Mouse (Mus musculus): ENCODE measurements around the gene Msx1. TPM values are rescaled to one million over a fixed set of nuclear protein-coding genes. Genes with fewer than 3 reads are reported as not detected.

Gene Msx1
- polyA plus RNA-seq (2015; fragmentation: Nextera tagmentation; extraction: Ambion mirVana): 13.7 and 20.7 TPM in 2 replicates

DNA sequence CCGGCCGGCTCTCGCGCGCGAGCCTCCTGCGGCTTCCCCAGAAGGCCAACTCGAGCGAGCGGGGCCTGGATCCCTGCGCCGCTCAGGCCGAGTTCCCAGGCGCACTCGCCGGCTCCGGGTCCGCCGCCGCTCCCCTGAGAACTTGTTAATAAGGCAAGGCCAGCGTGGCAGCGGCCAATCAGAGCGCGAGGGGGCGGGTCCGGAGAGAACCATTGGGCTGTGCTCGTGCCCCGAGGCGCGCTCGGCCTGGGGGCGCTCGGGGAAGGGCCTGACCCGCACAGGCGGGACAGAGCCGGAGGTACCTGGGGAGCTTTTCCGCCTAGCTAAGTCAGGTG, at the start of gene Msx1:
TSS of gene Msx1 (minus strand) at position 123 of the 335 bp plus-strand sequence.
- peak; percentile 72 for ATAC-seq (replicated peaks)
- under 1% methylated on average over 37 of the region's 37 CpGs for WGBS
- Histone ChIP-seq H3K27ac (replicated peaks) (no peak within 1 kb of the TSS), H3K27me3 (peaks cover 94% of the 10 kb centered on the region), H3K9ac (replicated peaks) (peak within 1 kb of the TSS; percentile 11; the same call in 1 of the 2 replicates), H3K9me3 (0 out of 2 replicates have a peak, but pooled peaks cover under 1% of the 10 kb centered on the region), H3K4me3 (peak within 1 kb of the TSS; percentile 38), H3K4me2 (replicated peaks) (peak within 1 kb of the TSS; percentile 52), H3K4me1 (peaks cover 42% of the 10 kb centered on the region), H3K36me3 (no peaks in the 10 kb centered on the region)

DNA sequence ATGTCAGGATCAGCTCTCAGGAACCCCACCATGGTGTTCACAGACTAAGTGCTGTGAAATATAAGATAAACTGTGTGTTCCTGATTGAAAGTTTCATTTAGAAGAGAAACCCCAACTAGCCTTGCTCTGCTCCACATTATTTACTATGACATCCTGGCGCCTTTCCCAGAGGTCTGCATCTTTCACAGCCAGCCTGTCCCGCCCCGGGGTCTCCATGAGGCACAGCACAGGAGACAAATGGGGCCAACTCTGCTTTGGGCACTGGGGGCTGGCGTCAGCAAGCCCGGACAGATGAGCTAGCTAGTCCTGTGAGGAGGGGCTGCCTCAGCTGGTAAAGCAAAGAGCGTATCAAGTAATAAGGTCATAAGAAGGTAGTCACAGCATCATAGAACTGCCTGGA, 41.1 kb upstream of the Msx1 start:
- peaks cover 5% of the 10 kb centered on the region for H3K4me1 ChIP-seq
- no peak overlapping the region for H3K4me3 ChIP-seq
- H3K27ac ChIP-seq (replicated peaks): no peak overlapping the region
- H3K36me3 ChIP-seq: no peaks in the 10 kb centered on the region
- WGBS: 66% methylated on average over 6 of the region's 6 CpGs
- no peak overlapping the region for H3K4me2 ChIP-seq (replicated peaks)
- no peaks in the 10 kb centered on the region for H3K27me3 ChIP-seq
- no peaks in the 10 kb centered on the region for H3K9me3 ChIP-seq
- ATAC-seq (replicated peaks): no peak
- no peak overlapping the region for H3K9ac ChIP-seq (replicated peaks)

DNA sequence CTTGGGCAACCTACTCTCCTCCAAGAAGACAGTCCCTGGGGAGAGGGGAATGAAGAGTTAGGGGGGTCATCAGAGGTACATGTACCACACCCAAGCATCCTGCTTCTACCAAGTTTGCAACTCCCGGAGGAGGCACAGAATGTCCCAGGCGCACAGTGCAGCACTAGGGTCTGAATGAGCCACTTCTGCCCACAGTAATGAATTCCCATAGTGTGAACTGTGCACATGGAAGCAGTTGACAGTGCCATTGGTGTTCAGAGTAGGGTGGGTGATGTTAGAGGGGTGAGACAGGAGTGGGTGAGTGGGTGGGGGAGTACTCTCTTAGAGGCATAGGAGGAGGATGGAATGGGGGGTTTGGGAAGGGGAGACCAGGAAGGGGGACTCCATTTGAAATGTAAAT, 39.9 kb upstream of the Msx1 start:
- Histone ChIP-seq H3K4me3 (no peak overlapping the region), H3K27me3 (no peaks in the 10 kb centered on the region), H3K36me3 (no peaks in the 10 kb centered on the region), H3K4me2 (replicated peaks) (no peak overlapping the region), H3K9me3 (no peaks in the 10 kb centered on the region), H3K27ac (replicated peaks) (no peak overlapping the region), H3K4me1 (peaks cover 17% of the 10 kb centered on the region), H3K9ac (replicated peaks) (no peak overlapping the region)
- no peak for ATAC-seq (replicated peaks)
- 96% methylated on average over 2 of the region's 2 CpGs for WGBS

DNA sequence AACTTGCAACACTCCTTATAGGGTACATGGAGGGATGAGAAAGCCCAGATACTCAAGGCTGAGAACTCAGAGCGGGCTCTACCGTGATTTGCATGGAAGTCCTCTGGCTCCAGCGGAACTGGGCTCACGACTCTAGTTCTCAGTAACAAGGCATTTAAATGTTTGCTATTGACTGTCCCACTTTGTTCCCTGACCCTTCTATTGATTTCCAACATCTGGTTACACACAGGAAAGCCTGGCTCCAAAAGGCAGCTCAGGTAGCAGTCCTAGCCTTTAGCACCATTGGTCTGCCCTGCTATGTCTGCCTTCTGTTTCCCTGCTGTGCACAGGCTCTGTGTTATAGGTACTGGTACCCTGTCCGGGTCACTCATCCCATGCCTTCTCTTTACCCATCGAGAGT, 36.5 kb upstream of the Msx1 start:
- Histone ChIP-seq H3K4me2 (replicated peaks) (no peak overlapping the region), H3K9me3 (no peaks in the 10 kb centered on the region), H3K4me1 (peaks cover 30% of the 10 kb centered on the region), H3K27ac (replicated peaks) (0 out of 2 replicates have a peak overlapping the region, but pooled peaks have one; percentile 32), H3K9ac (replicated peaks) (no peak overlapping the region), H3K36me3 (no peaks in the 10 kb centered on the region), H3K27me3 (no peaks in the 10 kb centered on the region), H3K4me3 (no peak overlapping the region)
- 81% methylated on average over 6 of the region's 6 CpGs for whole genome bisulfite sequencing
- no peak for ATAC-seq (replicated peaks)

DNA sequence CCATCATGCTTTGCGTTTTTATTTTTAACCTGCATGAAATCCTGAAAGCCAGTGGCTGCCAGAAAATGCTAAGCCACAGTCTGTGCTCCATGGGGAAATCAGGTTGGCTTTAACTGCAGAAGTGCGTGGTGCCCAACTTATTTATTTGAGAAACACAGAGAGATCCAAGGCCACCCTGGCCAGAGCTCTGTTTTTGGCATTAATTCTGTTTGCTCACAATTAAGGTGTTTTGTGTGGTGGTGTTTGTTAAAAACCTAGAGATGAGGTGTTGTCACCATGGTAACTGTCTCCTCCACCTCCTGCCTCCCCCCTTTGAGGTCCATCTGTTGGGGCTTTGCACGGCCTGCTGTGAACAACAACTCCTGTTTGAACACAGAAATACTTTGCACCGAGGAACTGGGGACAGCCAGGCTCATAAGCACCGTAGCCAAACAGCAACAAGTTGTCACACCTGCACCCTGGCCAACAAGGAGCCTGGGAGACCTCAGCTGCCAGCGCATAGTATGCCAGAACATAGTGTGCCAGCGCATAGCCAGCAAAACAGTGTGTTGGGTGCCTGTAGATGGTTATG, 35.9 kb upstream of the Msx1 start:
- no peak overlapping the region for H3K4me2 ChIP-seq (replicated peaks)
- peak overlapping the region; percentile 32; the same call in 1 of the 2 replicates for H3K27ac ChIP-seq (replicated peaks)
- peak; percentile 76 for ATAC-seq (replicated peaks)

DNA sequence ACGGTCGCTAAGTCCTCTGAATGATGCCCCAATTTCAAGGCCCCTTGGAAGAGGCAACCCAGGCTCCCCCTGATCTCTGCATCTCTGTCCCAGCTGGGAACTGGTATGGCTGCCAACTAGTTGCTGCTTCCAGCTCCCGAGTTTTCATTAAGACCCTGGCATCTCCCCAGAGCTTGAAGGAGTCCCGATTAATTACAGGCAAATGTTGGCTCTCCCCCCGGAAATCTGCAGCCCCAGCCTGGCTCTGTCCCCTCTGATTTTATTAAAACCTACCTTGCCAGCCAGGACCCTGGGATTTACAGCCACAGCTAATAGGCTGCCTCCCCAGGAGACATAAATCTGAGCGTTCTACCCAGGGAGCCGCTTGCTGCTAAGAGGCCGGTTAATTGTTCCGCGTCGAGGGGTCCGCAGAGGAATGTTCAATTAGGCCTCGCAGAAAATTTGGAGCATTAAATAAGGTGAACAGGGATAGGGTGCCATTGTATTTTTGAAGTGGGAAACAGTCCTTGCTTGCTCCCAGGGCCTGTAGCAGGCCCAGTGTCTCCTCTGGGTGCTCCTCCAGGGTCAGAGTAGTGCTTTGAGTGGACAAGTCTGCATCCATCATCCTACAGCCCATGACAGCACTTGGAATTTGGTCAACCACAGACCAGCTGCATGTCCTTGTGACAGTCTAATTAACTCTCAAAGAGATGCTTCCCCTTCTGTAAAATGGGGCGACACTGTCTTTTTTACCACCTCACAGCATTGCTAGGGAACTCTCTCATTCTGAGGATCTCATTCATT, 33.6 kb upstream of the Msx1 start:
- H3K9ac ChIP-seq (replicated peaks): no peak overlapping the region
- 13% methylated on average over 14 of the region's 14 CpGs for WGBS
- no peak overlapping the region for H3K4me2 ChIP-seq (replicated peaks)
- H3K27me3 ChIP-seq: 0 out of 2 replicates have a peak, but pooled peaks cover 3% of the 10 kb centered on the region
- no peaks in the 10 kb centered on the region for H3K36me3 ChIP-seq
- H3K27ac ChIP-seq (replicated peaks): 0 out of 2 replicates have a peak overlapping the region, but pooled peaks have one; percentile 15
- ATAC-seq (replicated peaks): peak; percentile 72
- H3K9me3 ChIP-seq: no peaks in the 10 kb centered on the region
- H3K4me1 ChIP-seq: peaks cover 30% of the 10 kb centered on the region
- H3K4me3 ChIP-seq: no peak overlapping the region

More for the DNA sequence above, 35.9 kb upstream of the Msx1 start:
- no peaks in the 10 kb centered on the region for H3K9me3 ChIP-seq
- no peak overlapping the region for H3K4me3 ChIP-seq
- 33% methylated on average over 7 of the region's 7 CpGs for WGBS
- H3K36me3 ChIP-seq: no peaks in the 10 kb centered on the region
- peaks cover 30% of the 10 kb centered on the region for H3K4me1 ChIP-seq
- no peak overlapping the region for H3K9ac ChIP-seq (replicated peaks)
- 0 out of 2 replicates have a peak, but pooled peaks cover 3% of the 10 kb centered on the region for H3K27me3 ChIP-seq

DNA sequence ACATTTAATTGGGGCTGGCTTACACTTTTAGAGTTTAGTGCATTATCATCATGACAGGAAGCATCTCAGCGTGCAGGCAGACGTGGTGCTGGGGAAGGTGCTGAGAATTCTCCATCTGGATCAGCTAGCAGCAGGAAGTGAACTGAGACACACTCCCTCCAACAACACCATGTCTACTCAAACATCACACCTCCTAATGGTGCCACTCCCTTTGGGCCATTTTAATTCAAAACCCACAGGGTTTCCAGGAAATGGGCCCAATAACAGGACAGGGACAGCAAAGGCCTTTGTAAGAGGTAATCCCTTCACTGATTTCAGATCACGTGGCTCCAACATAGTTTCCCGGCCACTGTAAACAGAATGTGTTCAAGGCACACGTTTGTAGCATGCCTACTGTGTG, 31.7 kb upstream of the Msx1 start:
- Histone ChIP-seq H3K4me3 (no peak overlapping the region), H3K9ac (replicated peaks) (no peak overlapping the region), H3K27me3 (0 out of 2 replicates have a peak, but pooled peaks cover 3% of the 10 kb centered on the region), H3K36me3 (no peaks in the 10 kb centered on the region), H3K27ac (replicated peaks) (no peak overlapping the region), H3K4me1 (peaks cover 30% of the 10 kb centered on the region), H3K9me3 (no peaks in the 10 kb centered on the region), H3K4me2 (replicated peaks) (no peak overlapping the region)
- 61% methylated on average over 5 of the region's 5 CpGs for WGBS
- ATAC-seq (replicated peaks): no peak

DNA sequence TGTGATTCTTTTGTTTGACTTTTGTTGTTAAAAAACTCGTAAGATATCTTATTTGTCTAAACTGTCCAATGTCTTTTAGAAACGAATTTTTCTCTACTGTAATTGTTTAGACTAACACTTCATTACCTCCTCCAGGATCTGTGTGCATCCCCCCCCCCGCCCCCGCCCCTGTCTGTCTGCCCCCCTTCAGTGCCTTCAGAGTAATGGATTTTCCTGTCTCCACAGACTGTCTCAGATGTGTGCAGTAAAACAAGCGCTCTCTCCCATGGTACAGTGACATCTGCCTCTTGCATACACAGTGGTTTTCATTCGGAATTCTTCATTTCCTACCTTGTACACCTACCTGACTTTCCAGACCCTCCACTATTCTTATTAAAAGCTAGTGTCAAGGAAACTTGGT, 29.9 kb upstream of the Msx1 start:
- no peaks in the 10 kb centered on the region for H3K9me3 ChIP-seq
- no peak overlapping the region for H3K9ac ChIP-seq (replicated peaks)
- H3K27me3 ChIP-seq: 0 out of 2 replicates have a peak, but pooled peaks cover 3% of the 10 kb centered on the region
- no peak overlapping the region for H3K4me2 ChIP-seq (replicated peaks)
- no peak for ATAC-seq (replicated peaks)
- H3K36me3 ChIP-seq: no peaks in the 10 kb centered on the region
- 72% methylated on average over 6 of the region's 6 CpGs for WGBS
- H3K4me3 ChIP-seq: no peak overlapping the region
- H3K27ac ChIP-seq (replicated peaks): no peak overlapping the region
- H3K4me1 ChIP-seq: peaks cover 12% of the 10 kb centered on the region

DNA sequence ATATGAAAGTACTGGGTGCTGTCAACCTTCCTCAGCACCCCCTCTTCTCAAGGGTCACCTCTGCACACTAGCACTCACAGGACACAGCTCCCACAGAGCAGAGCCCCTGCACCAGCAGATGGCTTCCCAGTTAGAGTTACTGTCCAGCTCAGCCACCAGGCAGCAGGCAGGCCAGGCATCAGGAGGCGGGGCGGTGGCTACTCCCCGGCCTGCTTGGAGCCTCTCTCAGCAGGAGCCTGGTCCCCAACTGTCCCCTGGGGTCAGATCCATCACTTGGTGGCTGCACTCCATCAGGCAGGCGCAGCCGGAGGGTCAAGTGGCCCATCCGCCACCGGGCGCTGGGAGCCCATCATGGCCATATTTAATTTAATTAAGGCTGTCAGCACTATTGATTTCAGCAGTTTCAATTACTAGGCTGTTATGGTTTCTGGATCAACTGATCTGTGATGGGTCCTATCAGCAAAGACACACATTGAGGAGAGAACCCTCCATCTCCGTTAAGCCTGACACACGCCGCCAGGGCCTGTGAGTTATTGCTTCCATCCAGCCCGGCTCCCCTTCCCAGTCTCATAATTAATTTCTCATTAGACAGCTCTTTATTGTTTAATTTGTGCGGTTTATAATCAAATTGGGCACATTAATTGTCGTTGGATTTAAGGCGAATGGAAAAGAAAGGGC, 27.1 kb upstream of the Msx1 start:
- Histone ChIP-seq H3K9me3 (no peaks in the 10 kb centered on the region), H3K27me3 (0 out of 2 replicates have a peak, but pooled peaks cover 3% of the 10 kb centered on the region), H3K4me3 (no peak overlapping the region), H3K4me1 (no peaks in the 10 kb centered on the region), H3K36me3 (no peaks in the 10 kb centered on the region), H3K9ac (replicated peaks) (no peak overlapping the region), H3K27ac (replicated peaks) (no peak overlapping the region), H3K4me2 (replicated peaks) (no peak overlapping the region)
- 68% methylated on average over 15 of the region's 15 CpGs for WGBS
- no peak for ATAC-seq (replicated peaks)

DNA sequence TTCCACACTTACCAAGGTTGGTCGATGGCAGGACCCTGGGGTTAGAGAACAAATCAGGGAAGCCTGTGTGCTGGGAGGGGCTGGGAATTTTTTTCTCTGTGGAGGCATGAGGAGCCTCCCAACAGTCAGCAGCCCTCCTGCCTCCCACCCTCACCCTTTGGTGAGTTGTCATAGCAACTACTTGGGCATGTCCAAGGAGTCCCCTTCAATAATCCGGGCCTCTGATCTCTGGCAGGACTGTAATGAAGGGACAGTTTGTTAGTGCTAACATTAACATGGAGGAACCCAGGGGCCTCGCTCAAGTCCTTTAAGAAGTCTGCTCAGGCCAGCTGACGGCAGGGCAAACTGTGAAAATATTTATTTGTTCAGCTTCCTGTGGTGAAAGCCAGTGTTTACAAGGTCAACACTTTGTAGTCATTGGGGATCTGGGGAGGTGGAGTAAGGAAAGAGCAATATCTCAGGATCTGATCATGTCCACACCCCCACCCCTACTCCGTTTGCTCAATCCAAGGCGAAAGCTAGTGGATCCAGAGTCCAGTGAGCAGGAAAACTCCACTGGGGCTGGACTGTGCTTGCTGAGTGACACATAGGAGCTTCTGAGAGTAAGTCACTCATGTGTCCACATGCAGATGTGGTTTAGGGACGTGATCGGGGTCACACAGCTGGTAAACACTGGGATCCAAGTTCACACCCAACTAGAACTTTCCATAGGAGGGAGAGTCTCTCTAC, 24.8 kb upstream of the Msx1 start:
- Histone ChIP-seq H3K9me3 (no peaks in the 10 kb centered on the region), H3K27ac (replicated peaks) (no peak overlapping the region), H3K4me1 (no peaks in the 10 kb centered on the region), H3K36me3 (no peaks in the 10 kb centered on the region), H3K27me3 (no peaks in the 10 kb centered on the region), H3K9ac (replicated peaks) (no peak overlapping the region), H3K4me2 (replicated peaks) (no peak overlapping the region), H3K4me3 (no peak overlapping the region)
- 50% methylated on average over 8 of the region's 8 CpGs for WGBS
- no peak for ATAC-seq (replicated peaks)

DNA sequence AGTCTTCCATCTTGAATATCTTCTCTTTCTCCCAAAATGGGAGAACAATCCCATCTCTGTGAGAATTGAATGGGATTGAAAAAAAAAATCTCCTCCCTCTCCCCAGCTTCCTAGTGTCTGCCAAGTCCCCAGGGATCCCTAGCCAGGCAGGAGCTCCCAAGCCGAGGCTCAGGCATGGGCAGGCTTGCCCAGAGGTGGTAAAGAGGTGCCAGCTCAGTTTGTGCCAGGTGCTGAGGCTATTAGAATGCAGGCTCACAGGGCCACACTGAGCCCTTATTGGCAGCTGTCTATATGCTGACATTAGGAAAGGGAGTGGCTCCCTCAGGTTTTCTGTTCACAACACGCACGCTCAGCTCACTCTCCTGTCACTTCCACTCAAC, 11.9 kb upstream of the Msx1 start:
- H3K4me1 ChIP-seq: 0 out of 2 replicates have a peak, but pooled peaks cover 3% of the 10 kb centered on the region
- H3K4me3 ChIP-seq: no peak overlapping the region
- no peaks in the 10 kb centered on the region for H3K36me3 ChIP-seq
- no peak overlapping the region for H3K9ac ChIP-seq (replicated peaks)
- H3K4me2 ChIP-seq (replicated peaks): no peak overlapping the region
- no peaks in the 10 kb centered on the region for H3K9me3 ChIP-seq
- no peak overlapping the region for H3K27ac ChIP-seq (replicated peaks)
- peaks cover 76% of the 10 kb centered on the region for H3K27me3 ChIP-seq
- ATAC-seq (replicated peaks): no peak
- 50% methylated on average over 3 of the region's 3 CpGs for WGBS
